Mouse (Mus musculus) heart, adult 2 months (tissue): ENCODE results near the gene Slc24a1. TPM values are rescaled to one million over a fixed set of nuclear protein-coding genes. Genes with fewer than 3 reads are reported as not detected.
"Not testable (repeated sequence)": the region's sequence is repeated elsewhere in the genome, so short reads cannot be mapped to it uniquely, and the experiment has no call there.

ENCODE experiments used
- DNase-seq, 2 experiments: peaks; one replicate each; pipeline ENCODE4 v3.0.0; 2021
- H3K27ac ChIP-seq: fragments of 200-600 bp; 2 replicates; pipeline ENCODE4 v1.8.1; 2022
- H3K27me3 ChIP-seq: fragments of 200-500 bp; 2 replicates; pipeline ENCODE4 v1.6.1; 2012; ENCODE audit warnings: mild to moderate bottlenecking, low read length, inconsistent platforms, mixed read lengths; ENCODE audit not compliant: control insufficient read depth, insufficient read depth
- H3K36me3 ChIP-seq: fragments of 200-500 bp; 2 replicates; pipeline ENCODE4 v1.6.1; 2012; ENCODE audit warnings: low read length, inconsistent platforms; ENCODE audit not compliant: control insufficient read depth, insufficient read depth
- H3K4me1 ChIP-seq: fragments of 200-500 bp; 2 replicates; pipeline ENCODE4 v1.6.1; 2011; ENCODE audit warnings: low read length; ENCODE audit not compliant: control insufficient read depth, insufficient read depth
- H3K4me3 ChIP-seq: fragments of 200-600 bp; 2 replicates; pipeline ENCODE4 v1.8.1; 2022
- H3K79me2 ChIP-seq: fragments of 200-500 bp; replicated peaks from 2 replicates; pipeline ENCODE4 v1.6.1; 2012; ENCODE audit warnings: mild to moderate bottlenecking, inconsistent platforms, low read length, moderate library complexity, mixed read lengths; ENCODE audit not compliant: control insufficient read depth, insufficient read depth
- H3K9ac ChIP-seq: fragments of 200-500 bp; 2 replicates; pipeline ENCODE4 v1.6.1; 2012; ENCODE audit warnings: low read depth, mild to moderate bottlenecking, control low read depth, inconsistent platforms, low read length, mixed read lengths
- CTCF ChIP-seq: fragments of 200-600 bp; IDR thresholded peaks from 2 replicates; pipeline ENCODE4 v1.8.1; 2022; ENCODE audit warnings: antibody characterized with exemption, mild to moderate bottlenecking, moderate library complexity
- EP300 ChIP-seq: fragments of 200-500 bp; IDR thresholded peaks from 2 replicates; pipeline ENCODE4 v1.6.1; 2011; ENCODE audit warnings: low read depth, low read length, control low read depth; ENCODE audit not compliant: insufficient read depth
- POLR2A ChIP-seq: fragments of 200-500 bp; IDR thresholded peaks from 2 replicates; pipeline ENCODE4 v1.6.1; 2011; ENCODE audit warnings: mild to moderate bottlenecking, low read depth, low read length, control low read depth; ENCODE audit not compliant: insufficient read depth
- WGBS: fragments of 180-500 bp; shearing (Covaris S2); methylation state at CpG from one replicate; pipeline ENCODE4 v1.1.7; 2018; 5-methylcytosine and 5-hydroxymethylcytosine counted together
- intact Hi-C: fragments of 180-260 bp; cut with DNase I; formaldehyde crosslinking; loops from one replicate; pipeline ENCODE4 v1.15.1; 2025
- long read RNA-seq: library from polyadenylated mRNA; stranded (forward); transcript quantifications from one replicate; pipeline ENCODE4 v2.0.0, GENCODE M21; 2021
- polyA plus RNA-seq: library from polyadenylated mRNA; depleted of rRNA; stranded (reverse); fragments of >200 nt; gene quantifications from 2 replicates; pipeline ENCODE4 v1.2.3, GENCODE M21; 2012; rRNA removed
- total RNA-seq, 2 experiments: library from RNA; stranded (reverse); gene quantifications; 2 replicates each; pipeline ENCODE4 v1.2.3; 2021

Gene Slc24a1
- total RNA-seq (under 1 TPM; 0.05 to 0.10 TPM), polyA plus RNA-seq (0.02 TPM in 1 of 2 replicates, not detected in the other)
- long read RNA-seq: 0 reads

GRCm38 (mm10) chr9:64951161-64951657, at the start of gene Slc24a1:
Gene Slc24a1 (minus strand): TSS chr9:64951607.
- Histone ChIP-seq H3K4me1 (no peaks in the 10 kb centered on the region), H3K27me3 (no peaks in the 10 kb centered on the region; the same call in none of the 2 replicates), H3K9ac (no peak within 1 kb of the TSS), H3K36me3 (no peaks in the 10 kb centered on the region), H3K79me2 (no peaks in the 10 kb centered on the region), H3K4me3 (no peak within 1 kb of the TSS), H3K27ac (no peak within 1 kb of the TSS)
- DNase-seq: no peak
- intact Hi-C loops: no loop called here
- no peak for TF ChIP-seq EP300
- TF ChIP-seq POLR2A: no peak
- no peak for TF ChIP-seq CTCF
- 41% methylated on average over 11 of the region's 11 CpGs for WGBS

- H3K36me3 ChIP-seq, DNase-seq, intact Hi-C loops, H3K27ac ChIP-seq, H3K79me2 ChIP-seq, H3K4me3 ChIP-seq, H3K27me3 ChIP-seq, H3K9ac ChIP-seq, H3K4me1 ChIP-seq: not testable (repeated sequence)
- TF ChIP-seq CTCF: peak; percentile 55
- 91% methylated on average over 1 of the region's 1 CpGs for WGBS
These were observed 44.1 kb upstream of the Slc24a1 start for GRCm38 (mm10) chr9:64995464-64995863.

GRCm38 (mm10) chr9:64990291-64990690, 38.9 kb upstream of the Slc24a1 start:
- no peak overlapping the region for H3K4me3 ChIP-seq
- H3K9ac ChIP-seq: no peak overlapping the region
- no peaks in the 10 kb centered on the region for H3K79me2 ChIP-seq
- TF ChIP-seq EP300 (no peak), POLR2A (no peak), CTCF (no peak)
- no peaks in the 10 kb centered on the region for H3K4me1 ChIP-seq
- WGBS: 54% methylated on average over 7 of the region's 7 CpGs
- no peaks in the 10 kb centered on the region for H3K27me3 ChIP-seq
- no peak overlapping the region for H3K27ac ChIP-seq
- DNase-seq: no peak
- peaks cover 2% of the 10 kb centered on the region; the same call in 1 of the 2 replicates for H3K36me3 ChIP-seq
- intact Hi-C loops: no loop called here

GRCm38 (mm10) chr9:64988443-64988842, 37.0 kb upstream of the Slc24a1 start:
- DNase-seq: no peak
- 79% methylated on average over 6 of the region's 6 CpGs for WGBS
- H3K4me3 ChIP-seq: no peak overlapping the region
- no peaks in the 10 kb centered on the region for H3K79me2 ChIP-seq
- no peak for TF ChIP-seq CTCF
- TF ChIP-seq EP300: no peak
- TF ChIP-seq POLR2A: no peak
- no peaks in the 10 kb centered on the region for H3K4me1 ChIP-seq
- H3K36me3 ChIP-seq: peaks cover 2% of the 10 kb centered on the region; the same call in 1 of the 2 replicates
- no peak overlapping the region for H3K27ac ChIP-seq
- no peaks in the 10 kb centered on the region for H3K27me3 ChIP-seq
- intact Hi-C loops: loop anchor here (10.0 kb wide), 1 partner anchor 136 kb away; no protein-coding TSS in a partner anchor
- no peak overlapping the region for H3K9ac ChIP-seq

- no peak for DNase-seq
- H3K9ac ChIP-seq: no peak overlapping the region
- no peaks in the 10 kb centered on the region for H3K4me1 ChIP-seq
- peaks cover 2% of the 10 kb centered on the region; the same call in 1 of the 2 replicates for H3K36me3 ChIP-seq
- TF ChIP-seq EP300: no peak
- TF ChIP-seq CTCF: no peak
- no peak for TF ChIP-seq POLR2A
- H3K27me3 ChIP-seq: no peaks in the 10 kb centered on the region
- intact Hi-C loops: loop anchor here (10.0 kb wide), 1 partner anchor 137 kb away; no protein-coding TSS in a partner anchor
- 90% methylated on average over 2 of the region's 2 CpGs for WGBS
- no peaks in the 10 kb centered on the region for H3K79me2 ChIP-seq
- H3K4me3 ChIP-seq: no peak overlapping the region
- H3K27ac ChIP-seq: no peak overlapping the region
These were observed 36.2 kb upstream of the Slc24a1 start for GRCm38 (mm10) chr9:64987651-64988050.

- WGBS: 64% methylated on average over 9 of the region's 9 CpGs
- Histone ChIP-seq H3K27me3 (no peaks in the 10 kb centered on the region), H3K27ac (no peak overlapping the region), H3K79me2 (no peaks in the 10 kb centered on the region), H3K4me1 (no peaks in the 10 kb centered on the region), H3K36me3 (peaks cover 2% of the 10 kb centered on the region; the same call in 1 of the 2 replicates), H3K9ac (no peak overlapping the region), H3K4me3 (no peak overlapping the region)
- intact Hi-C loops: loop anchor here (10.0 kb wide), 1 partner anchor 139 kb away; no protein-coding TSS in a partner anchor
- TF ChIP-seq CTCF (no peak), POLR2A (no peak), EP300 (no peak)
- no peak for DNase-seq
These were observed 34.4 kb upstream of the Slc24a1 start for GRCm38 (mm10) chr9:64985807-64986206.
